Mouse (Mus musculus): Measurements from ENCODE around the gene Sorbs1.

Gene Sorbs1

DNA sequence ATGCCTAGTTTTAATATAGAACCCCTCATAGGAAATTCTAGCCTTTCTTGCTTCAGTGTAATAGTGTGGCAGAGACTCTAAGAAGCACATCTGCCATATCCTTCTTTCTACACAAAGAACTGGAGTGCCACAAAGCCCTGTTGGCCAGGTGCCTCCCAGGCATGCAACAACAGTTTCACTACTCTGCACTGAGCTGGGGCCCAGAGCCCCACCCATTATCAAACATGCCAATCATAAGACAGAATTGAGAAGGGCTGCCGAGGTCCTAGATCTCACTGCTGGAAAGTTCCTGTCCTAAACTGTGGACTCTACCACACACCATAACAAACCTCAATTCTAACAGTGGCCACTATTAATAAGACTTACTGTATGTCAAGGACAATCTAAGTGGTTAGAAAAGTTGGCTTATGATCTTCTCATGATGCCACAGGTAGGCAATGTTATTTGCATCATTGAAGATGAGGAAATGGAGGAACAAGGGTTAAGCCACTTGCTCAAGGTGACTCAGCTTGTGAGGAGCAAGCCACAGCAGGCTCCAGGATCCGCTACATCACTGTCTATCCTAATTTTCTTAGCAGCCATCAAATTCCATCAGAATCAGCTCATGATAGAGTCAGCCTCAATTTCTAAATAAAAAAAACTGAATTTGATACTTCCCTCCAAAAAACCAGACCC is 257.1 kb downstream of the Sorbs1 start:
- DNase-seq (ENCODE audit: low spot score): no peak

DNA sequence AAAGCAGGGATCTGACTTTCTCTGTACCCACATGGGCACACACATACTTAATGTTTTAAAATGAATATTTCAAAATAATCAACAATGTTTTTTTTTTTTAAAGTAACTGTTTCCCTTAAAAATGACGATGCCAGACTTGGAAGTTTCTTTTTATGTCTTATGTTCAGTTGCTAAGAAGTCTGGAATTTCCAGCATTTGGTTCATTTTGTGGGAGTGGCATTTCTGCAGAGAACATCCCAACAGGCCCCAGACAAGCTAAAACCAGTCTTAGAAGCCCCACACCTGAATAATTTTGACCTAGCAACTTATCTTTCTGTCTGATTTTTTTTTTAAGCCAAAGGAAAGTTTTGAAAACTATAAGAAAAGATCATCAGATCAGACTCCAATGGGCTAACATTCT is 258.0 kb downstream of the Sorbs1 start:
- DNase-seq (ENCODE audit: low spot score): no peak

DNA sequence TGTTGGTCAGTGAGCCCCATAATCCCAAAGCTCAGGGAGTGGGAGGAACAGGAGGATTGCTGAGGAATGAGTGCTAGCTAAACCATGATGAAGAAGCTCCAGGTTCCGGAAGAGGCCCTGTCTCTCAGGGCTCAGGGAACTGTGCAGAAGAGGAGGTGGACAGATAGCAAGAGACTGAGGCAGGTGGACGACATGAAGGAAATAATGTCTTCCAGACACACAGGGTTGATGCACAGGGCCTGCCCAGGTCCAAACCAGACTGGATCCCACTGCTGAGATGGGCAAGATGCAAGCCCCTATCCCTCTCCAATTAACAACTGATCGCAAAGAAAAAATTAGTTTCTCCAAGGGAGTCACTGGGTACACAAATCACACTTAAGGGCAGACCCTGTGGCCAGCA is 258.8 kb downstream of the Sorbs1 start:
- no peak for DNase-seq (ENCODE audit: low spot score)

DNA sequence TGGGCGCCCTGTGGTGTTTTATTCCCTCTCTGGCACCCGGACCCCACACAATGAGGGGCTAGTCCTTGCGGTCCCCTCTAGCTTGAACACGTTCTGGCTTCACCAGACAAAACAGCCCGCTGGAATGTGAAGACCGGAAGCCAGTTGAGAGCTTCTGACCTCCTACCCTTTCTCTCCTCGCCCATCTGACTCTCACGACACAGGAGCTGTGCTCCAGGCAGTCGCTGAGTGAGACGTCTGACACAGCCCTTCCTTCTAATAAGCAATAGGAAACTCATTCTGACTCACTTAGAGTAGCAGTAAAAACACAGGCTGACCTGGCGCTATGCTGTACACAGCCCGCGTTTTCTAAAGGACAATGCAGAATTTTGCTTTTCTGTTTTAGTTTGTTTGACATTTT is 259.8 kb downstream of the Sorbs1 start:
- DNase-seq (ENCODE audit: low spot score): no peak

GRCm38 (mm10) chr19:40251115-40251514 is 262.5 kb downstream of the Sorbs1 start:
- DNase-seq (ENCODE audit: low spot score): no peak

GRCm38 (mm10) chr19:40249352-40249751 is 264.2 kb downstream of the Sorbs1 start:
- no peak for DNase-seq (ENCODE audit: low spot score)

DNA sequence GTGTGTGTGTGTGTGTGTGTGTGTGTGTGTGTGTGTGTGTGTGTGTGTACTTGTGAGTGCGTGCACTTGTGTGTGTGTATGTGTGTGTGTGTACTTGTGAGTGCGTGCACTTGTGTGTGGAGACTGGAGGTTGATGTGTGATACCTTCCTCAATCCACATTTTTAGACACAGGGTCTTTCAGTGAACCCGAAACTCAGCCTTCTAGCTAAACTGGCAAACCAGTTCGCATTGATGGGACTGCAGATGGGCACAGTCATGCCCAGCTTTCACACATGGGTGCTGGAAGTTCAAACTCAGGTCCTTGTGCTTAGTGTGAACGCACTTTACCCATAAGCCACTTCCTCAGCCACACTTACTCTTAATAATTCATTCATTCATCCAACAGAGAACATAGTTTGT is 265.1 kb downstream of the Sorbs1 start:
- DNase-seq (ENCODE audit: low spot score): no peak

GRCm38 (mm10) chr19:40247268-40247666 is 266.3 kb downstream of the Sorbs1 start:
- DNase-seq (ENCODE audit: low spot score): no peak

DNA sequence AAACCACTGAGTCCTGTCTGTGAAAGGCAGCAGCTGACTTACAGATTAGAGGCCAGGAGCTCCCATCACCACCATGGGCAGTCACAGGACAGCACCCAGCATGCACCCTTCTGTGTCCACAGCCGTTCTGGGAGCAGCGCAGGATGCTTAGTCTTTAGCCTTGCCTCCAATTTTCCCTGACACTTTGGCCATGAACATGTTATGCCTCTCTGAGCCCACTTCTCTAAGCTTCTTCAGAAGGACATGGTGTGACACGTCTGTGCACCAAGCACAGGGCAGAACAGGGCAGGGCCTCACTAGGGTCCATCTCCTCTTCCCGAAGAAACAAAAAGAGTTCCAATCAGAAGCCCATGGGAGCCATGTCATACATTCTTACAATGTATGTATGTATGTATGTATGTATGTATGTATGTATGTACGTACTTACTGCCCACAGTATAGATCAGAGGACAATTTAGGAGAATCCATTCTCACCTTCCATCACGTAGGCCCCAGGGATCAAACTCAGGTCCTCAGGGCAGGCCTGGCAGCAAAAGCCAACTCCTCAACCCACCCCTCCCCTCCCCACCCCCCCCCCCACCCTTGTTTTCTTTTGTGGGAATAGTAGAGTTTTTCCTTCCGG is 266.8 kb downstream of the Sorbs1 start:
- no peak for DNase-seq (ENCODE audit: low spot score)
